Mouse (Mus musculus): ENCODE measurements around the gene Gm13023.
"Not testable (repeated sequence)": the region's sequence is repeated elsewhere in the genome, so short reads cannot be mapped to it uniquely, and the experiment has no call there.

Gm13023 gene

DNA sequence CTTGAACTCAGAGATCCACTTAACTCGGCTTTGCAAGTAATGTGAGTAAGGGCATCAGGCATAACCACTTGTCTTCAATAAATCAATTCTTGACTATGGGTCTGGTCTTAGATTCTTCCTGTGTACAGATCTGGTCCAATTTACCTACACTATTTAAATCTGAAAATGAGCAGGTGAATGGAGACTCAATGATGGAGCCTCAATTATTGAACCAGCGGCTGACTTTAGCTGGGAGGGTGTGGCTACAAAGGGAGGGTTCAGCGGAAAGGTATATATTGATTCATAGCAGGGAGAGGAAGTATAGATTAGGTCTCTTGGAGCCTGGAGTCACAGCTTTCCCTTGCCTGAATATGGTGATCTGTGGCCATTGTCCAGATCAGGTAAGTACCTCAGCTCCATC lies at the start of gene Gm13023:
Gene Gm13023 (plus strand): TSS at position 301 of the 400 bp plus-strand sequence.
- DNase-seq = not testable (repeated sequence)

DNA sequence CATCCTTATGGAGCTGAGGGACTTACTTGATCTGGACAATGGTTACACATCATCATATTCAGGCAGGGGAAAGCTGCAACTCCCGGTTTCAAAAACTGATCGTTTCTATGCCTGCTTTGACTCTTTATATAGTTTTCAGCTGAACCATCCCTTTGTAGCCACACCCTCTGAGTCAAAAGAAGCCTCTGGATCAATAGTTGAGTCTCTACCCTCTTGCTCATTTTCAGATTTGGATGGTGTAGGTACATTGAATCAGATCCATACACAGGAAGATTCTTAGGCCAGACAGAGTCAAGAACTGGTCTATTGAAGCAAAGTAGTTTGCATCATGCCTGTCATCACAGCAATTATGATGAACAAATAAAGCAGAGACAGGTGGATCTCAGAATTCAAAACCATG lies 26.8 kb downstream of the Gm13023 start, which contains the start of gene Gm13084:
Gene Gm13084 (minus strand): TSS at position 101 of the 400 bp plus-strand sequence.
- DNase-seq = no peak
